Mouse (Mus musculus) cerebellum, adult 9-11 months (tissue): ENCODE results near the gene Ubr3.
"Not testable (repeated sequence)": the region's sequence is repeated elsewhere in the genome, so short reads cannot be mapped to it uniquely, and the experiment has no call there.

Source experiments
- DNase-seq: peaks from one replicate; pipeline ENCODE4 v3.0.0; 2022

Ubr3 gene

GRCm38 (mm10) chr2:69897039-69897617, at the start of gene Ubr3:
Gene Ubr3 (plus strand): TSS chr2:69897246.
- peak; percentile 96 for DNase-seq

- no peak for DNase-seq
These were observed 47.8 kb upstream of the Ubr3 start for GRCm38 (mm10) chr2:69849215-69849614.

GRCm38 (mm10) chr2:69851427-69852058, 45.5 kb upstream of the Ubr3 start:
- no peak for DNase-seq

- no peak for DNase-seq
These were observed 40.7 kb upstream of the Ubr3 start for GRCm38 (mm10) chr2:69856392-69856791.

- DNase-seq: no peak
These were observed 39.2 kb upstream of the Ubr3 start for GRCm38 (mm10) chr2:69857882-69858281.

- DNase-seq: peak; percentile 56
These were observed 36.0 kb upstream of the Ubr3 start for GRCm38 (mm10) chr2:69860972-69861452.

GRCm38 (mm10) chr2:69861485-69862091, 35.5 kb upstream of the Ubr3 start, which contains the start of gene Ssb:
Gene Ssb (plus strand): TSS chr2:69861562.
- DNase-seq: peak; percentile 92

- DNase-seq: no peak
These were observed 34.9 kb upstream of the Ubr3 start for GRCm38 (mm10) chr2:69862117-69862657.

- no peak for DNase-seq
These were observed 13.1 kb upstream of the Ubr3 start for GRCm38 (mm10) chr2:69883990-69884391.

GRCm38 (mm10) chr2:69884581-69884980, 12.5 kb upstream of the Ubr3 start:
- no peak for DNase-seq

- DNase-seq: no peak
These were observed 12.0 kb upstream of the Ubr3 start for GRCm38 (mm10) chr2:69885050-69885449.

GRCm38 (mm10) chr2:69885451-69886305, 11.4 kb upstream of the Ubr3 start, which contains the start of gene Mettl5:
Gene Mettl5 (minus strand): TSS chr2:69885615.
- DNase-seq: peak; percentile 84

GRCm38 (mm10) chr2:69888957-69889356, 8.1 kb upstream of the Ubr3 start:
- no peak for DNase-seq

- no peak for DNase-seq
These were observed 6.2 kb upstream of the Ubr3 start for GRCm38 (mm10) chr2:69890843-69891242.

GRCm38 (mm10) chr2:69893145-69893544, 3.9 kb upstream of the Ubr3 start:
- DNase-seq: no peak

- no peak for DNase-seq
These were observed 3.2 kb upstream of the Ubr3 start for GRCm38 (mm10) chr2:69893891-69894290.

- peak; percentile 16 for DNase-seq
These were observed 1.4 kb upstream of the Ubr3 start for GRCm38 (mm10) chr2:69895502-69896223.

- no peak for DNase-seq
These were observed 843 bp upstream of the Ubr3 start for GRCm38 (mm10) chr2:69896224-69896581.

GRCm38 (mm10) chr2:69897618-69898575, 851 bp downstream of the Ubr3 start:
- DNase-seq: peak; percentile 63

GRCm38 (mm10) chr2:69903541-69903940, 6.5 kb downstream of the Ubr3 start:
- no peak for DNase-seq

GRCm38 (mm10) chr2:69907394-69907793, 10.3 kb downstream of the Ubr3 start:
- DNase-seq: not testable (repeated sequence)
